Mouse (Mus musculus): ENCODE measurements around the gene AA986860. TPM values are rescaled to one million over a fixed set of nuclear protein-coding genes. Genes with fewer than 3 reads are reported as not detected.

The AA986860 gene
- polyA plus RNA-seq, 1 experiment: 1.8 TPM

DNA sequence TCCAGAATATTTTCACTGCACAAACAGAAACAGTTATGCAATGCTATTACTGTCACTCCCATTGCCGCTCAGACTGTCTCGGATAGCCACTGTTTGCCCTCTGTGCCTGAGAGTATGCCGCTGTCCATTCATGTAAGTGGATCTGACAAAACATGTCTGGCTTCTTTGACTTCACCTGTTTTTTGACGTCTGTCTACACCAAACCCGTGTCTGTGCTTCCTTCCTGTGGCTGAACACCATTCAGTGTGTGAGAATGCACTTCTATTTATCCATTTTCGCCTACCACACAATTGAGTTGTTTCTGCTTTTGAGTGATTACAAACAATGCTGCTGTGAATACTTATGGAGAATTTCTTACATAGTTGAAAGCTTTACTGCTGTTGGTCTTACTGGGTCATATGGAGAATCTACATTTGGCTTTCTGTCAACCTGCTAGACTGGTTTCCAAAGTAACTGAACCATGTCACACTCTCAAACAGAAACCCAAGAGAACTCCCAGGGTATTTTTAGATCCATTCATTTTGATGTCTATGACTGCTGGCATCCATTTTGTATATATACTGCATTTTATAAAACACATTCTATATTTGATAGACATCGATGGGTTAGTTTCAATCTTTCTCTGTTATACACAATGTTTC is 44.0 kb downstream of the AA986860 start:
- no peak overlapping the region for H3K27ac ChIP-seq (ENCODE audit: control insufficient read depth, insufficient read depth, low read depth, low read length)

DNA sequence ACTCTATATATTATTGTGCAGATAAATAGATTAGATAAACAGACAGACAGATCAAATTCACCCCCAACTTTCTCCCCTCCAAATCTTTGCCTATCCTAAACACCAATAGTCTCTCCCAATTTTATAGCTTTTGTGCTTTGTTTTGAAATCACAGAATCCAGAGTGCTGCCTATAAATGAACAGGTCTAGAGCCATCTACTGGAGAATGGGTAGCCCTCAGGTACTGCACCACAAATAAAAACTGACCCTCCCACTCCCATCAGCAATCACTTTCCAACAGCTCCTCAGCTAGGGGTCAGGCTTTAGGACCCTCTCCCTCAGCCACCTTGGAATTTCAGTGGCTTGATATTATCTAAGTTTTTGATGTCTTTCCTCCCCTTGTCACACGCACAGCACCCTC is 44.9 kb downstream of the AA986860 start:
- H3K36me3 ChIP-seq (ENCODE audit: control insufficient read depth, insufficient read depth, low read length): no peaks in the 10 kb centered on the region
- no peak overlapping the region for H3K4me3 ChIP-seq (ENCODE audit: control insufficient read depth, low read depth, low read length)
- TF ChIP-seq CTCF (IDR thresholded peaks at IDR 0.05; ENCODE audit: control insufficient read depth, insufficient read depth, insufficient replicate concordance, low read depth, low read length): no peak
- TF ChIP-seq POLR2A (IDR thresholded peaks at IDR 0.05; ENCODE audit: control insufficient read depth, low read depth, low read length): no peak
- H3K4me1 ChIP-seq (ENCODE audit: control insufficient read depth, insufficient read depth, low read length): no peaks in the 10 kb centered on the region
- no peak overlapping the region for H3K27ac ChIP-seq (ENCODE audit: control insufficient read depth, insufficient read depth, low read depth, low read length)
- no peaks in the 10 kb centered on the region for H3K27me3 ChIP-seq (ENCODE audit: control insufficient read depth, insufficient read depth, low read length)

More for the DNA sequence above, 44.0 kb downstream of the AA986860 start:
- TF ChIP-seq CTCF (IDR thresholded peaks at IDR 0.05; ENCODE audit: control insufficient read depth, insufficient read depth, insufficient replicate concordance, low read depth, low read length): no peak
- no peak for TF ChIP-seq POLR2A (IDR thresholded peaks at IDR 0.05; ENCODE audit: control insufficient read depth, low read depth, low read length)
- Histone ChIP-seq H3K4me1 (ENCODE audit: control insufficient read depth, insufficient read depth, low read length) (no peaks in the 10 kb centered on the region), H3K4me3 (ENCODE audit: control insufficient read depth, low read depth, low read length) (no peak overlapping the region), H3K36me3 (ENCODE audit: control insufficient read depth, insufficient read depth, low read length) (no peaks in the 10 kb centered on the region), H3K27me3 (ENCODE audit: control insufficient read depth, insufficient read depth, low read length) (no peaks in the 10 kb centered on the region)

DNA sequence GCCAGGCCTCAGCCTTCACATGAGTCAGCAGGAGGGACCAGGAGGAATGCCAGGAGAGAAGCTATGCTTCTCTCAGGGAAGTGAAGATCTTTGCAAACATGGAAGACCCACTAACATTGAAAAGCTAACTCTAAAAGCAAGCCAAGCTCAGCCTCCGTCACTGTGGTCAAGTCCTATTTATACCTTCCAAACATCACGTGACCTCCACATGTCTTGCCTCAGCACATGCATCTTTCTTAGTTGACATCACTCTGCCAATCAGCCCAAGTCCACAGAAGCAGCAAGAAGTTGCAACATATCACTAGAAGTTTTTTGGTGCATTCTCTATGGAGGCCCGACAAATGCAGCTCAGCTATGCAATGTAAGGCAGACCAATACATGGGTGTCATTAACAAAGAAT is 48.1 kb downstream of the AA986860 start:
- TF ChIP-seq POLR2A (IDR thresholded peaks at IDR 0.05; ENCODE audit: control insufficient read depth, low read depth, low read length) (no peak), CTCF (IDR thresholded peaks at IDR 0.05; ENCODE audit: control insufficient read depth, insufficient read depth, insufficient replicate concordance, low read depth, low read length) (no peak)
- Histone ChIP-seq H3K36me3 (ENCODE audit: control insufficient read depth, insufficient read depth, low read length) (no peaks in the 10 kb centered on the region), H3K27me3 (ENCODE audit: control insufficient read depth, insufficient read depth, low read length) (no peaks in the 10 kb centered on the region), H3K4me1 (ENCODE audit: control insufficient read depth, insufficient read depth, low read length) (no peaks in the 10 kb centered on the region), H3K27ac (ENCODE audit: control insufficient read depth, insufficient read depth, low read depth, low read length) (no peak overlapping the region), H3K4me3 (ENCODE audit: control insufficient read depth, low read depth, low read length) (no peak overlapping the region)

DNA sequence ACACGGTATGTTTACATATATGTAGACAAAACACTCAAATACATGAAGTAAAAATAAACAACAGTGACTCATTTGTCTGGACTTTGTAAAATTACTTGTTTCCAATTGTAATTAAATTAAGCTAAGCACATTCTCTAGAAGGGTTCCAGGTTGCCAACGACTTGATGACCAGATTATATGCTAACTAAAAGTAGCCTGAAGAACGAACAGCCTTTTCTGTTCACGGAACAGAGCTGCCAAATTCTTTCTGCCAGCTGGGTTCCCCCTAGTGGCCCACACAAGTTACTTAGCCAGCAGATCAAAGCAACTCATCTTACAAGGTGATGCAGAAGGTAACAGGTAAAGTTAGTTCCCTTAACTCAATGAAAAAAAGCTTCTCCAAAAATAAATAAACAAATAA is 52.3 kb downstream of the AA986860 start:
- Histone ChIP-seq H3K36me3 (ENCODE audit: control insufficient read depth, insufficient read depth, low read length) (no peaks in the 10 kb centered on the region), H3K4me1 (ENCODE audit: control insufficient read depth, insufficient read depth, low read length) (no peaks in the 10 kb centered on the region), H3K4me3 (ENCODE audit: control insufficient read depth, low read depth, low read length) (no peak overlapping the region), H3K27me3 (ENCODE audit: control insufficient read depth, insufficient read depth, low read length) (no peaks in the 10 kb centered on the region), H3K27ac (ENCODE audit: control insufficient read depth, insufficient read depth, low read depth, low read length) (no peak overlapping the region)
- no peak for TF ChIP-seq CTCF (IDR thresholded peaks at IDR 0.05; ENCODE audit: control insufficient read depth, insufficient read depth, insufficient replicate concordance, low read depth, low read length)
- TF ChIP-seq POLR2A (IDR thresholded peaks at IDR 0.05; ENCODE audit: control insufficient read depth, low read depth, low read length): no peak

DNA sequence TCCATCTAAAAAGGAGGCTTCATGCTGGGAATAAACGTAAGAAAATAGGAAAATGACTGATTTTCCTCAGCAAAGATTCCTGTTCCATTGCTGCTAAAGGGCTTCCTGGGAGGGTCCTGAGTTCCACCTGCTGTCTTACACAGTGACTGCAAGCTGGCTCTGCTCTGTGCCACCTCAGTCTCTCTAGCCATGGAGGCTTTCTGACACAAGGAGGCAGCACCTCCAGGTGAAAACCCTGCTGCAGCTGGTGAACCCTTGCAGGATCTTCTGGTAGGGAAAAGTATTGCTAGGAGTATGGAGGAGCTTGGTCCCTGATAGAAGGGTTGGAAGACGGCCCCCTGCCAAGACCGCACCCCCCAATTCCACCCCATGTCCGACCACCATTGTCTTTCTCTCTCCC is 55.2 kb downstream of the AA986860 start:
- Histone ChIP-seq H3K4me3 (ENCODE audit: control insufficient read depth, low read depth, low read length) (no peak overlapping the region), H3K4me1 (ENCODE audit: control insufficient read depth, insufficient read depth, low read length) (no peaks in the 10 kb centered on the region), H3K36me3 (ENCODE audit: control insufficient read depth, insufficient read depth, low read length) (no peaks in the 10 kb centered on the region), H3K27ac (ENCODE audit: control insufficient read depth, insufficient read depth, low read depth, low read length) (no peak overlapping the region), H3K27me3 (ENCODE audit: control insufficient read depth, insufficient read depth, low read length) (no peaks in the 10 kb centered on the region)
- TF ChIP-seq POLR2A (IDR thresholded peaks at IDR 0.05; ENCODE audit: control insufficient read depth, low read depth, low read length) (no peak), CTCF (IDR thresholded peaks at IDR 0.05; ENCODE audit: control insufficient read depth, insufficient read depth, insufficient replicate concordance, low read depth, low read length) (0 out of 2 replicates have a peak, but pooled peaks have one; percentile 23)

DNA sequence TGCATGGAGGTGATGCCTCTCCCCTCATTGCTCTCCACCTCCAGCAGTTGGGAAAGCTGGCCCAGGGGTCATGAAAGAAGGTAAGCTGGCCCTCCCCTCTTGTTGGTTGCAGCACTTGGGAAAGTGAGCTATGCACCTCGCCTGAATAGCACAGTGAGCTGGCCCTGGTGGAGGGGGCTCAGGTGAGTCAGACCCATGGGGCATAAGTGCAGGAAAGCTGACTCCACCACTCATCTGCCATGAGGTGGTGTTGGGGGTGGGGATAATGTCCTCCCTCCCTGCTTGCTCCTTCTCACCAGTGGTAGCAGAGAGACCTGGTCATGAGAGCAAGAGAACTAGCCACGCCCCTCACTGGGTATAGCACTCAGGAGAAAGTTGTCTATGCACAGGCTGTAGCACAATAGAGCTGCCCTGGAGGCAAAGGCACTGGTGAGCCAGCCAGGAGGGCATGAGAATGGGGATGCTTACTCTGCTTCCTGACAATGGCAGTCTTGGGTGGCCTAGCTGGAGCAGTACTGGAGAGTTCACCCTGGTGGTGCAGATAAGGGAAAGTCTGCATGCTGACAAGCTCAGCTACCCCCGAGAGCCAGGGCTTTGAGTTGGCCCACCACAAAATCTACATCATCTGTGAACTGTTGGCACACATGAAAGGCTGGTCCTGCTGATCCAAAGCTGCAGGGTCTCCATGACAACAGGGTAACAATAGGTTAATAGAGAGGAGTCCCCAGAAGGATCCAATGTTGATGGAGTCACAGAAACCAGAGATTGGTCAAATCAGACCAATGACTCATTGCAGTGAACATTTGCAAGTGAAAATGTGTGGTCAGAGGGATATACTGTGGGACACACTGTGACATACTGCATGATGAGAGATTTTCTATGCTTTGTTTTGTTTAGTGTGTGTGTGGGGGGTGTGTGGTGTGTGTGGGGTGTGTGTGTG is 58.0 kb downstream of the AA986860 start:
- Histone ChIP-seq H3K4me1 (ENCODE audit: control insufficient read depth, insufficient read depth, low read length) (no peaks in the 10 kb centered on the region), H3K4me3 (ENCODE audit: control insufficient read depth, low read depth, low read length) (no peak overlapping the region), H3K36me3 (ENCODE audit: control insufficient read depth, insufficient read depth, low read length) (no peaks in the 10 kb centered on the region), H3K27me3 (ENCODE audit: control insufficient read depth, insufficient read depth, low read length) (no peaks in the 10 kb centered on the region), H3K27ac (ENCODE audit: control insufficient read depth, insufficient read depth, low read depth, low read length) (no peak overlapping the region)
- TF ChIP-seq CTCF (IDR thresholded peaks at IDR 0.05; ENCODE audit: control insufficient read depth, insufficient read depth, insufficient replicate concordance, low read depth, low read length): no peak
- TF ChIP-seq POLR2A (IDR thresholded peaks at IDR 0.05; ENCODE audit: control insufficient read depth, low read depth, low read length): no peak

Other genes with a start within 250 kb of the AA986860 start
- gene Zp3r, start 102.4 kb upstream of the AA986860 start, polyA plus RNA-seq (2012; rRNA removed): 109 and 160 TPM in 2 replicates
- 1.3 TPM in 1 of 2 replicates, not detected in the other for gene C4bp, start 70.3 kb upstream of the AA986860 start, polyA plus RNA-seq (2012; rRNA removed)
- 0.96 and 1.5 TPM in 2 replicates for gene Gm29427, start 16.2 kb upstream of the AA986860 start, polyA plus RNA-seq (2012; rRNA removed)
- 10.4 and 11.2 TPM in 2 replicates for gene Yod1, start 14.6 kb upstream of the AA986860 start, polyA plus RNA-seq (2012; rRNA removed)
- gene Pfkfb2, start 2.7 kb upstream of the AA986860 start, polyA plus RNA-seq (2012; rRNA removed): 30.9 and 33.0 TPM in 2 replicates
- 0.14 and 0.23 TPM in 2 replicates for gene Fcamr, start 68.9 kb downstream of the AA986860 start, polyA plus RNA-seq (2012; rRNA removed)
- gene Pigr, start 94.7 kb downstream of the AA986860 start, polyA plus RNA-seq (2012; rRNA removed): 0.17 and 0.36 TPM in 2 replicates
- 18.7 and 29.0 TPM in 2 replicates for gene Fcmr, start 133.7 kb downstream of the AA986860 start, polyA plus RNA-seq (2012; rRNA removed)
- gene Il24, start 155.5 kb downstream of the AA986860 start, polyA plus RNA-seq (2012; rRNA removed): not detected in 2 replicates
- not detected in 2 replicates for gene Il20, start 179.5 kb downstream of the AA986860 start, polyA plus RNA-seq (2012; rRNA removed)
- gene Il19, start 208.1 kb downstream of the AA986860 start, polyA plus RNA-seq (2012; rRNA removed): not detected in 2 replicates